Mouse (Mus musculus): Measurements from ENCODE around the gene Gak. TPM values are rescaled to one million over a fixed set of nuclear protein-coding genes. Genes with fewer than 3 reads are reported as not detected.

Gene Gak
- polyA plus RNA-seq, 1 experiment from 2014 or later: 40.8 TPM

- DNase-seq (ENCODE audit: low spot score) (no peak), ATAC-seq (ENCODE audit: low FRiP score) (peak; percentile 75)
- peak overlapping the region; percentile 64 for H3K4me2 ChIP-seq (replicated peaks; ENCODE audit: low read depth, low read length)
- peak overlapping the region; percentile 46 for H3K9ac ChIP-seq (ENCODE audit: low read depth, low read length)
- 0 out of 2 replicates have a peak, but pooled peaks cover 3% of the 10 kb centered on the region for H3K4me1 ChIP-seq (replicated peaks; ENCODE audit: control insufficient read depth, insufficient read depth, low read length)
- no peaks in the 10 kb centered on the region for H3K9me3 ChIP-seq (ENCODE audit: control insufficient read depth, low read length)
- no peaks in the 10 kb centered on the region for H3K36me3 ChIP-seq (ENCODE audit: control insufficient read depth, insufficient read depth, low read length)
- H3K27ac ChIP-seq (ENCODE audit: low read depth, low read length): no peak overlapping the region
- peaks cover 7% of the 10 kb centered on the region for H3K27me3 ChIP-seq (ENCODE audit: control insufficient read depth, insufficient read depth, low read length)
- H3K4me3 ChIP-seq (ENCODE audit: low read depth, low read length): peak overlapping the region; percentile 36
- WGBS: 0% methylated on average over 16 of the region's 16 CpGs
Observed at GRCm38 (mm10) chr5:108550207-108550594, 79.4 kb downstream of the Gak start.

DNA sequence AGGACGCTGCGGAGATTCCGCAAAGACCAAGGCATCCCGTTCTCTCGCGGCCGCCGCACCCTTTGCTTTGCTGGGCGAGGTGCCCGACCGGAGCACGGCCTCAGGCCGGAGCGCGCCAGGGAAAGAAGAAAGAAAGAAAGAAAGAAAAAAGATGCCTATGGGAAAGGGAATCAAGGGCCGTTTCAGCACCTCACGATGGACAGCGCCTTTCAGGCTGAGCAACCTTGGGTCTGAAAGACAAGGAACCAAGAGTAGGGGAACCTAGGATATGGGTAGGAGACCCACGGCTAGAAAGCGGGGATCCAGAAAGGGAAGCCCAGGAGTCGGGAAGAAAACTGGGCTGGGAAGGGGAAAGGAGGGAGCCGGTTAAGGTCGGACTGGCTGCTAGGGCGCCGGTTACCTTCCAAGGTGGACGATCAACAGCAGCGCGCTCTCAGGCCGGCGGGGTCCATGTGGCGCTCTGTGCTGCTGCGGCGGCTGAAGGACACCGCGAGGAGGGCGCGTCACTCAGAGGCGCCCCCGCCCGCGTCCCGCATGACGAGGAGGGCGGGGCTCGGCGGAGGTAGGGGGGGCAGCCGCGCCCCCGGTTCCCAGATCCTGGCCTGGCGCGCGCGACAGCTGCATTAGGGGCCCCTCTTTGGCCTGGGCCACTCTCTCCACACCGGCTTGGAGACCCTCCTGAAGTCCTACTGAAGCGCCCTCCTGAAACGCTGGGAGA lies 79.9 kb downstream of the Gak start, which contains the start of gene Cplx1:
Gene Cplx1, minus strand, starts transcription at position 536 of the 718 bp plus-strand sequence.
- peak within 1 kb of the TSS; percentile 46 for H3K9ac ChIP-seq (ENCODE audit: low read depth, low read length)
- no peaks in the 10 kb centered on the region for H3K9me3 ChIP-seq (ENCODE audit: control insufficient read depth, low read length)
- WGBS: under 1% methylated on average over 46 of the region's 56 CpGs
- H3K4me2 ChIP-seq (replicated peaks; ENCODE audit: low read depth, low read length): peak within 1 kb of the TSS; percentile 64
- H3K4me1 ChIP-seq (replicated peaks; ENCODE audit: control insufficient read depth, insufficient read depth, low read length): 0 out of 2 replicates have a peak, but pooled peaks cover 3% of the 10 kb centered on the region
- ATAC-seq (ENCODE audit: low FRiP score) (peak; percentile 92), DNase-seq (ENCODE audit: low spot score) (peak; percentile 80)
- peak within 1 kb of the TSS; percentile 36 for H3K4me3 ChIP-seq (ENCODE audit: low read depth, low read length)
- H3K27me3 ChIP-seq (ENCODE audit: control insufficient read depth, insufficient read depth, low read length): peaks cover 7% of the 10 kb centered on the region
- no peaks in the 10 kb centered on the region for H3K36me3 ChIP-seq (ENCODE audit: control insufficient read depth, insufficient read depth, low read length)
- no peak within 1 kb of the TSS for H3K27ac ChIP-seq (ENCODE audit: low read depth, low read length)

DNA sequence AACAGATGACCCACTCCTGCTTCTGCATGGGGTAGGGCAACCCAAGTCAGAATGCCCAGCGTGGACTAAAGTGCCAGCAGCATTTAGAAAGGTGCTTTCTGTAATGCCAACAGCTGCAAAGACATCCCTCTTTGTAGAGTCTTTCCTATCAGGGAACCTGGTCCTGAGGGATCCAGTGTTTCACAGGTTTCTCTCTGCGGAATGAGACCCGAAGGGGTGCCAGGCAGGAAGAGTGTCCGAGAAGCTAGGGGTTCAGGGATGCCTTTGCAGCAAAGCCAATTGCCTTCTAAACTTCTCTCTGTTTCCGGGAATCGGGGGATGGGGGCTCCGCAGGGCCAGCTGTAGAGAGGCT lies 80.4 kb downstream of the Gak start:
- Histone ChIP-seq H3K4me1 (replicated peaks; ENCODE audit: control insufficient read depth, insufficient read depth, low read length) (0 out of 2 replicates have a peak, but pooled peaks cover 3% of the 10 kb centered on the region), H3K27ac (ENCODE audit: low read depth, low read length) (no peak overlapping the region), H3K27me3 (ENCODE audit: control insufficient read depth, insufficient read depth, low read length) (peaks cover 7% of the 10 kb centered on the region), H3K9me3 (ENCODE audit: control insufficient read depth, low read length) (no peaks in the 10 kb centered on the region), H3K4me2 (replicated peaks; ENCODE audit: low read depth, low read length) (peak overlapping the region; percentile 64), H3K9ac (ENCODE audit: low read depth, low read length) (peak overlapping the region; percentile 46; the same call in 1 of the 2 replicates), H3K4me3 (ENCODE audit: low read depth, low read length) (peak overlapping the region; percentile 36), H3K36me3 (ENCODE audit: control insufficient read depth, insufficient read depth, low read length) (no peaks in the 10 kb centered on the region)
- no peak for DNase-seq (ENCODE audit: low spot score)
- WGBS: 14% methylated on average over 7 of the region's 7 CpGs
- no peak for ATAC-seq (ENCODE audit: low FRiP score)

GRCm38 (mm10) chr5:108547636-108548035 lies 81.9 kb downstream of the Gak start:
- H3K27ac ChIP-seq (ENCODE audit: low read depth, low read length): no peak overlapping the region
- H3K4me2 ChIP-seq (replicated peaks; ENCODE audit: low read depth, low read length): no peak overlapping the region
- 0 out of 2 replicates have a peak, but pooled peaks cover 3% of the 10 kb centered on the region for H3K4me1 ChIP-seq (replicated peaks; ENCODE audit: control insufficient read depth, insufficient read depth, low read length)
- WGBS: 90% methylated on average over 5 of the region's 5 CpGs
- H3K27me3 ChIP-seq (ENCODE audit: control insufficient read depth, insufficient read depth, low read length): peaks cover 7% of the 10 kb centered on the region
- H3K36me3 ChIP-seq (ENCODE audit: control insufficient read depth, insufficient read depth, low read length): no peaks in the 10 kb centered on the region
- DNase-seq (ENCODE audit: low spot score) (no peak), ATAC-seq (ENCODE audit: low FRiP score) (no peak)
- H3K4me3 ChIP-seq (ENCODE audit: low read depth, low read length): no peak overlapping the region
- no peak overlapping the region for H3K9ac ChIP-seq (ENCODE audit: low read depth, low read length)
- H3K9me3 ChIP-seq (ENCODE audit: control insufficient read depth, low read length): no peaks in the 10 kb centered on the region

- ATAC-seq (ENCODE audit: low FRiP score) (no peak), DNase-seq (ENCODE audit: low spot score) (no peak)
- Histone ChIP-seq H3K27ac (ENCODE audit: low read depth, low read length) (no peak overlapping the region), H3K4me1 (replicated peaks; ENCODE audit: control insufficient read depth, insufficient read depth, low read length) (no peaks in the 10 kb centered on the region), H3K4me2 (replicated peaks; ENCODE audit: low read depth, low read length) (no peak overlapping the region), H3K36me3 (ENCODE audit: control insufficient read depth, insufficient read depth, low read length) (no peaks in the 10 kb centered on the region), H3K9ac (ENCODE audit: low read depth, low read length) (no peak overlapping the region), H3K9me3 (ENCODE audit: control insufficient read depth, low read length) (no peaks in the 10 kb centered on the region), H3K27me3 (ENCODE audit: control insufficient read depth, insufficient read depth, low read length) (no peaks in the 10 kb centered on the region), H3K4me3 (ENCODE audit: low read depth, low read length) (no peak overlapping the region)
- WGBS: 81% methylated on average over 7 of the region's 7 CpGs
Observed at GRCm38 (mm10) chr5:108543516-108544291, 85.9 kb downstream of the Gak start.

- Histone ChIP-seq H3K36me3 (ENCODE audit: control insufficient read depth, insufficient read depth, low read length) (no peaks in the 10 kb centered on the region), H3K4me1 (replicated peaks; ENCODE audit: control insufficient read depth, insufficient read depth, low read length) (no peaks in the 10 kb centered on the region), H3K4me3 (ENCODE audit: low read depth, low read length) (no peak overlapping the region), H3K27me3 (ENCODE audit: control insufficient read depth, insufficient read depth, low read length) (no peaks in the 10 kb centered on the region), H3K4me2 (replicated peaks; ENCODE audit: low read depth, low read length) (no peak overlapping the region), H3K27ac (ENCODE audit: low read depth, low read length) (no peak overlapping the region), H3K9ac (ENCODE audit: low read depth, low read length) (no peak overlapping the region), H3K9me3 (ENCODE audit: control insufficient read depth, low read length) (no peaks in the 10 kb centered on the region)
- DNase-seq (ENCODE audit: low spot score) (no peak), ATAC-seq (ENCODE audit: low FRiP score) (no peak)
- 97% methylated on average over 2 of the region's 2 CpGs for WGBS
Observed at GRCm38 (mm10) chr5:108534188-108534587, 95.4 kb downstream of the Gak start.

- no peak overlapping the region for H3K4me2 ChIP-seq (replicated peaks; ENCODE audit: low read depth, low read length)
- WGBS: 78% methylated on average over 3 of the region's 3 CpGs
- ATAC-seq (ENCODE audit: low FRiP score): no peak
- no peak for DNase-seq (ENCODE audit: low spot score)
- no peak overlapping the region for H3K4me3 ChIP-seq (ENCODE audit: low read depth, low read length)
- H3K9ac ChIP-seq (ENCODE audit: low read depth, low read length): no peak overlapping the region
- H3K4me1 ChIP-seq (replicated peaks; ENCODE audit: control insufficient read depth, insufficient read depth, low read length): no peaks in the 10 kb centered on the region
- H3K36me3 ChIP-seq (ENCODE audit: control insufficient read depth, insufficient read depth, low read length): no peaks in the 10 kb centered on the region
- H3K27me3 ChIP-seq (ENCODE audit: control insufficient read depth, insufficient read depth, low read length): no peaks in the 10 kb centered on the region
- H3K27ac ChIP-seq (ENCODE audit: low read depth, low read length): no peak overlapping the region
- H3K9me3 ChIP-seq (ENCODE audit: control insufficient read depth, low read length): no peaks in the 10 kb centered on the region
Observed at GRCm38 (mm10) chr5:108522597-108522996, 107.0 kb downstream of the Gak start.

DNA sequence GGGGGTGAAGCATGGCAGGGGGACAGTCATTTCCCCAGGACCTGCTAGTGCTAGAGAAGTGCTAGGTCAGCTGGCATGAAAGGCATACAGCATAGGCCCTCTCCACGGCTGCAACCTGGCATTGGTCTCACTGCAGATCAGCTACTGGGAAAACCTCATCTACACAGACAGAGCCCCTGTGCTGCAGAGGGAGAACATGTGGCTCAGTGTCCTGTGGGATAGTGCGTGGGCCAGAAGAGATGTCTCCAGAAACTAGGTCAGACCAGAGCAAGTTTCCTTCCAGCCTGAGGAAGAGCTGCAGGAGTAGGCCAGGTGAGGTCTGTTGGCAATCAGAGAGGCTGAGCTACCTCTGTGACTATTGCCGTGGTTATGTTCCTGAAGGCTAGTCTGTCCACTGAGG lies 107.7 kb downstream of the Gak start:
- no peaks in the 10 kb centered on the region for H3K27me3 ChIP-seq (ENCODE audit: control insufficient read depth, insufficient read depth, low read length)
- 90% methylated on average over 3 of the region's 3 CpGs for whole genome bisulfite sequencing
- no peak overlapping the region for H3K4me3 ChIP-seq (ENCODE audit: low read depth, low read length)
- H3K9ac ChIP-seq (ENCODE audit: low read depth, low read length): no peak overlapping the region
- no peaks in the 10 kb centered on the region for H3K36me3 ChIP-seq (ENCODE audit: control insufficient read depth, insufficient read depth, low read length)
- H3K9me3 ChIP-seq (ENCODE audit: control insufficient read depth, low read length): no peaks in the 10 kb centered on the region
- H3K4me2 ChIP-seq (replicated peaks; ENCODE audit: low read depth, low read length): no peak overlapping the region
- DNase-seq (ENCODE audit: low spot score): no peak
- no peaks in the 10 kb centered on the region for H3K4me1 ChIP-seq (replicated peaks; ENCODE audit: control insufficient read depth, insufficient read depth, low read length)
- no peak for ATAC-seq (ENCODE audit: low FRiP score)
- H3K27ac ChIP-seq (ENCODE audit: low read depth, low read length): no peak overlapping the region

Data from hindbrain, embryonic 11.5 days (tissue).